Mouse (Mus musculus): ENCODE results near the gene Mfsd5. TPM values are rescaled to one million over a fixed set of nuclear protein-coding genes. Genes with fewer than 3 reads are reported as not detected.

Mfsd5 gene
- total RNA-seq, 2 experiments from 2014 or later, result 31.4 to 33.7 TPM

DNA sequence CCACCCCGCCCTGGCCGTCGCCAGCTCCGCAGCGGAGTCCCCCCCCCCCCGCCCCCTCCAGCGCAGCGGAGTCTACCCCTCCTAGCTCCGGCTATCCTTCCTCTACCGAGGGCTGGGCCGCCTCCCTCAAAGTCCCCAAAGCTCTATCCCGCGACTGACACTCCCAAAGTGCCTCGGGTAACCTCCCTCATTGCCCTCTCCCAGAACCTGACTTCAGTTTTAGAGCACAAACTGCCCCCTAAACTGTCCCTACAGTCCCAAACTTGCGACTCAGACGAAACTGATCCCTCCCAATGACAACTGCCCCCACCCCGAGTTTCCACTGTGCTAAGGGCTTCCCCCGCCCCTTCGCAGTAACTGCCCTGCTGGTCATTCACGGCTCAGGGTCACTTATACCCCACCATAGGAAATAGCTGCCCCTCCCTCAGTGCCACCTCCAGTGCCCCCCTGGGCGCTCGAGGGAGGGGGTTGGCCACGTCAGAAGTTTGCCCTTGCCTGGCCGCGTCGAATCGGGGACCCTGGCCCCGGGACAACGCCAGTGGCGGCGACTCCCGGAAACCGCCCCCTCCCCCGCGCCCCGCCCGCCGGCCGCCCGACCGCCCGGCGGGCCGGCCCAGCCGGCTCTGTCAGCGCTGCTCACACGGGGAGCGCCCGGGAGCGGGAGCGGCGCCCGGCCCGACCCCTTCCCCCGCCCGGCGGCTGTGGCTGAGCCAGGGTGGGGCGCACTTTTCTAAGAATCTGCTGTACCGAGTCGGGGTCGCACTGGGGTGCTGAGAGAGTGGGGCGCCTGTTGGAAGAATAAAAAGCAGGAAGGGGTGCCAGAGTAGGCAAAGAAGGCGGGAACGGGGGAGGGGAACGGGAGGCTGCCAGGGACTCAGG, 31.8 kb upstream of the Mfsd5 start:
- intact Hi-C loops (cut with DNase I), result loop anchor here (5.0 kb wide), 1 partner anchor 80 kb away; the partner anchor contains the start of gene Pfdn5
- DNase-seq, result peak; percentile 46

GRCm38 (mm10) chr15:102248131-102248811, 31.0 kb upstream of the Mfsd5 start:
- intact Hi-C loops (cut with DNase I), result loop anchor here (5.0 kb wide), 1 partner anchor 79 kb away; the partner anchor contains the start of gene Pfdn5

GRCm38 (mm10) chr15:102248812-102249191, 30.5 kb upstream of the Mfsd5 start:
- intact Hi-C loops (cut with DNase I), result loop anchor here (5.0 kb wide), 1 partner anchor 78 kb away; the partner anchor contains the start of gene Pfdn5
- DNase-seq, result no peak

More at GRCm38 (mm10) chr15:102248131-102248811, 31.0 kb upstream of the Mfsd5 start:
- DNase-seq, result no peak

DNA sequence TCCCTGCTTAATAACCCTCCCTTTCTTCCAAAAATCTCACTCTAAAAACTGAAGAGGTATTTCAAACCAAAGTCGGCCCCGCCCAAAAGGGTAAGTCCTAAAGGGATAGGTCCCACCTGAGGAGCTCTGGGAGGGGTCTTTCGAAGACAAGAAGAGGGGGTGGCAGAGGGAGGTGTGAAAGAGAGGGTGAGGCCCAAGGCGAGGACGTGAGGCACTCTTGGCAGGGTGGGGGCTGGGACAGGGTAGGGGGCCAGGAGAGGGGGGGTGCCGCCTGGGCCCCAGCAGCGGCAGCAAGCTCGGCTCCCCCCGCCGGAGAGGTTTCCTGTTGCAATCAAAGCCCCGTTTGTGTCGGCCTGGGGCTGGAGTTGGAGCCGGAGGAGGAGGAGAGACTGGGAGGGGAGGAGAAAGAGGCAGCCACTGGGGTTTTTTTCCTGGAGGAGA, 30.0 kb upstream of the Mfsd5 start:
- DNase-seq, result no peak
- intact Hi-C loops (cut with DNase I), result loop anchor here (5.0 kb wide), 1 partner anchor 78 kb away; the partner anchor contains the start of gene Pfdn5

GRCm38 (mm10) chr15:102249967-102250366, 29.3 kb upstream of the Mfsd5 start:
- intact Hi-C loops (cut with DNase I), result loop anchor here (5.0 kb wide), 1 partner anchor 77 kb away; the partner anchor contains the start of gene Pfdn5
- DNase-seq, result no peak

- no peak for DNase-seq
- intact Hi-C loops (cut with DNase I), result no loop called here
Observed at GRCm38 (mm10) chr15:102250521-102250920, 28.7 kb upstream of the Mfsd5 start.

DNA sequence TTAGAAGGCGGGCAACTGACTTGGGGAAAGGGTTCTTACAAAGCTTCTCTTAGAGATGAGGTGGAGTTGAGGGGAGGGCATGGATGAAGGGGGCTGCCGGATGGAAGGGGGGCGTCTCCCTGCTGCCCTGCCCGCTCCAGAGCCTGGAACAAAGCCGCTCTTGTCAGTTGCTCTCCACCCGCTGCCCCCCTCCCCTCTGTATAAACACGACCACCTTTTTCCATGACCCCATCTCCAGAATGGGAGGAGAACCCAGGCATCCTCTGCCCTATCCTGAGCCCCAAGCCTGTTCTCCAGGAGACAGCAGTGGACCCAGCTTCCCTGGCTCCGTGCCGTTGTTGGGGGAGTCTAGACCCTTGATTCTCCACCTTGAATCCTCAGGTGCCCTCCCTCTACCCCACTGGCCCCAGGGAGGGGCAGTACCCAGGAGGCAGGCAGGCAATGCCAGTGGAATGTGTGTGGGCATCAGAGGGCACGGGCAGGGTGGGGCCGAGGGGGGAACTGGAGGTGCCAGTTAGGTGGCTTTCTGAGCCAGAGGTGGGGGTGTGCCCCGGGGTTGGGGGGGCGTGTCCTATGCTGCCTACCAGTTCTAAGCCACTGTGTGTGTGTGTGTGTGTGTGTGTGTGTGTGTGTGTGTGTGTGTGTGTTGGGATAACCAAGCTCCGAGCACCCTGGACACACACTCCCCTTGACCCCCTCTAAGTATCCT, 23.6 kb upstream of the Mfsd5 start:
- DNase-seq, result no peak
- intact Hi-C loops (cut with DNase I), result no loop called here

DNA sequence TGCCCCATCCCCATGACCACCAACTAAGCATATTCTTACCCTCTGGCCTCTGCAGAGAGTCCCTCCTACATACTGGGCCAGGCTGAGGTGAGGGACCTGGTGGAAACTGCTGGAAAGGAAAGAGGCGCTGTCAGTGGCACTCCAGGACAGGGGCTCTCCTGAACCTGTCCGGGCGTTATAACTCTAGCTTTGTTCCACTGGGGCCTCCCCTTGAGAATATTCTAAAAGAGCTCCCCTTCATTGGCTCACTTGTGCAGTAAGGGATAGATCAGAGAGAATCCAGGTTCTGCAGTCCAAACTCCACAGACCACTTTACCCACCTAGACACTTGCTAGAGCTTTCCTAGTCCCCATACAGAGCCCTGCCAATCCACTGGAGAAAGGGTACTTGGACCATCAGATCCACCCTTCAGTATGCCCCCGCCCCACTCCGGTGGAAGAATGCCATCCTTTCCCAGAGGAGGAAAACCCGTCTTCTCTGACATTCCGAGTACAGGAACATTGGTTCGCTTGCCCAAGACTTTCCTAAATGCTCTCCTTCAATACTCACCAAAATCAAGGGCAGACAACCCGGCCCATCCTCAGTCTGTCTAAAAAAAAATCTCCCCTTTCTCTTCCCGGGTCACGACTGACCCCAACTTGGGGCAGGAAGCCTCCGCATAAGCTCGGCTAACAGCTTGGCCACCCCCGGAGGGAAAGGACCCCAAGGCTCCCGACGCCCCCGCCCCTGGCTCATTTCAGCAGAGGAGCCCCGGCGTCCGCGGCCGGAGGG, 22.6 kb upstream of the Mfsd5 start:
- no peak for DNase-seq

DNA sequence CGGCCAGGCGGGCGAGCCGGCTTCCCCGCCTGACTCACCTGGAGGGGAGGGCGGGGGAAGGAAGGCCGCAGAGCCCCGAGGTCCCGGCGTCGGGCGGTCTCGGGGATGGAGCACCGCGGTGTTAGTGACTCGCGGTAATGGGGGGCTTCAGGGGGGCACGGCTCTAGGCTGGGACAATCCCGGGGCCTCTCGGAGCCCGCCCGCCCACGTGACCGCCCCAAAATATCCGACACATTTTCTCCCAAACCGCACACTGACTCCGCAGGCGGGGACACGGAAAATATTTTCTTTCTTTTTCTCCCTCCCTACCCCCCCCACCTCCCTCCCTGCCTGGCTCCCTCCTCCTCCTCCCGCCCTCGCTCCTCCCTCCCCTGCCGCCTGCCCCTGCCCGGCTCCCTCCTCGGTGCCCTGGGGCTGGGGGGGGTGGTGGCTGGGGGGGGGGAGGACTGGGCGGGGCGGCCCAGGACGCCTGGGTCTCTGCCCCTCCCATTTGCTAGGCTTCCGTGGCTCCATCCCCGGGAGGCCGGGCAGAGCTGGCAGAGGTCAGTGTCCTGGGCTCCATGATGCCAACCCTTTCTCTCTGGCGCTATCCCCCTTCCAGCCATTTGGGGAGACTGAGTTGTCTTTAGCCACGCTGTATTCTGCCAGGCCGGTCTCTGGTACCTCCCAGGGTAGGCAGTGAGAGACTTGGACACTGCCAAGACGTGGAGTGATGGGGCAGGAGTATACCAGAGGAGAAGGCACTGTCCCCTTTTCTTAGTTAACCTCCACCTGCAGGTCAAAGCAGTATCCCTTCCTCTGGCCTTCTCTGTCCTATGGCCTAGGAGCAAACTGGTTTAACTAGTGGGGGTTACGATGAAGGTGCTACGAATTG, 21.8 kb upstream of the Mfsd5 start, which contains the start of gene Rarg:
Gene Rarg, minus strand, starts transcription at position 316 of the 874 bp plus-strand sequence.
- intact Hi-C loops (cut with DNase I), result no loop called here
- no peak for DNase-seq

More for the DNA sequence above, 22.6 kb upstream of the Mfsd5 start:
- intact Hi-C loops (cut with DNase I), result no loop called here

- DNase-seq, result no peak
- intact Hi-C loops (cut with DNase I), result no loop called here
Observed at GRCm38 (mm10) chr15:102258076-102258470, 21.2 kb upstream of the Mfsd5 start.

DNA sequence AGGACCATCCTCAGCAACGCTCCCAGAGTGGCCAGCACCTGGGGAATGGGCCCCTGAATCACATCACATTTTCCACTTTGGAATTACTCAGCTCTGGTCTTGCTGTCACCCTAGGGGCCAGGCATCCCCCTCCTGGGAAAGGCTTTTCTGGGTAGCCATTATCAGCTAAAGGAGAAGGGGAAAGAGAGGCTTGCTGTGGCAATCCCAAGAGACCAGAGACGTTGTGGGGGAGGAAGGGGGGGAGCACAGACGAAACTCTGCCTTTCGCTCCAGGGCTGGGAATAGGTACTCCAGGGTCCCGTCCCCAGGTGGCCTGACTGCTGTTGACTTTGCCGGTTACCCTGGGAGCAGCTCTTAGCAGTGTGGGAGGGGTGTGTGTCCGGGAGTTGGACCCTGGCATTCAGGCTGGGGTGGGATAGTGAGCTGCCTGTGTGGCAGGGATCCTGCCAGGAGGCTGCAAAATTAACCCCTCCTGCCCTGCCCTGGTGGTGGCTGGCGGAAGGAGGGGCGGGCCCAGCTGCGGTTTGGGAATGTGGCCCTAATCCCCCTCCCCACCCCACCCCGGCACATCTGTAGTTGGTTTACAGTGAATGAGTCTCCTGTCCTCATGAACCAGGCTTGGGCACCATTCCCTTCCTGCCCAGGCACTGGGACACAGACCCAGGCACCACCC, 20.5 kb upstream of the Mfsd5 start:
- DNase-seq, result no peak
- intact Hi-C loops (cut with DNase I), result no loop called here

DNA sequence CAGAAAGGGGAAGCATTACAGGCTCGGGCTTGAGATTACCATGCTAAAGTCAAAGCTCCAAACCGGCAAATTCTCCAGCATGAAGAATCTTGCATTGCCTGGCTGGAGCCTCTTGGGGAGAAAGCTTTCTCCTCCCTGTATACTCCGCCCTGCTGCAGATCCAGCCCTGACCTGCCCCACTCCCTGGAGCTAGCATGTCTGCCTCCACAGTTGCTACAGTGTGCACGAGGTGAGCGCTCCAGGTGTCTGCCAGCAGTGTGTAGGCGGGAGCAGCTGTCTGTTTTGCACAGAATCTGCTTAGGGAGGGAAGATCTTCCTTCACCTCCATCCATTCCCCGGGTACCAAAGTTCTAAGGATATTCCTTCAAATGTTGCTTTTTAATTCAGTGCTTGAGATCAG, 16.7 kb upstream of the Mfsd5 start:
- intact Hi-C loops (cut with DNase I), result no loop called here
- no peak for DNase-seq

GRCm38 (mm10) chr15:102263037-102263436, 16.2 kb upstream of the Mfsd5 start:
- intact Hi-C loops (cut with DNase I), result no loop called here
- DNase-seq, result no peak

- DNase-seq, result no peak
- intact Hi-C loops (cut with DNase I), result no loop called here
Observed at GRCm38 (mm10) chr15:102265548-102265947, 13.7 kb upstream of the Mfsd5 start.

- no peak for DNase-seq
- intact Hi-C loops (cut with DNase I), result no loop called here
Observed at GRCm38 (mm10) chr15:102270274-102270960, 8.8 kb upstream of the Mfsd5 start, which contains the start of gene Gm9918. Gm9918 (plus strand) TSS chr15:102270563.

- intact Hi-C loops (cut with DNase I), result no loop called here
- no peak for DNase-seq
Observed at GRCm38 (mm10) chr15:102271441-102271840, 7.8 kb upstream of the Mfsd5 start.

DNA sequence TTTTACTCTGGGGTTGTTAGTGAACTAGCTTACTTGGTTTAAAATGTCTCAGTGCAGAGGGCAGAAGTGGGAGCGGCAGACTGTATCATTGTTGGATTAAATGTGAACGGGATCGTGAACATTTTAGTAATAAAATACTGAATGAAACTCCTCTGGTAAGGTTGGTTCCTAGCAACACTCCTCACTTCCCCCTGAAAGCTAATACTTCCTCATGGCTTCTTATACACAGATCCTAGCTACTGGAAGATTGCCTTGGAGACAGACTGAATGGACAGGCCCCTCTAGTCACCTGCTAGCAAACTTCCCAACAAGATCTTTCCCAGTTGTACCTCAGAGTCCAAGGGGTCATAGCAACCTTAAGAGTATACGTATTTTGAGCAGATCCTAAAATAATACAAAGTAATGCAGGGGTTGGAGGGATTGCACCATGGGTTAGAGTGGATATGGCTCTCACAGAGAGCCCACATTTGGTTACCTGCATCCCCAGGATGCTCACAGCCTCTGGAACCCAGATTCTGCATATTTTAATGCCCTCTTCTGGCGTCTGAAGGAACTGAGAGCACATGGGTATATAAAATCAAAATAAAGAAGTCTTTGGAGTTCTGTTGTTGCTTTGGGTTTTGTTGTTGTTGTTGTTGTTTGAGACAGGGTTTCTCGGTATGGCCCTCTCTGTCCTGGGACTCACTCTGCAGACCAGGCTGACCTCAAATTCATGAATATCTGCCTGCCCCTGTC, 5.1 kb upstream of the Mfsd5 start:
- DNase-seq, result no peak
- intact Hi-C loops (cut with DNase I), result no loop called here

All from left cerebral cortex, postnatal 4 days (tissue).